Mouse (Mus musculus) right cerebral cortex, postnatal 14 days (tissue): ENCODE data around the gene Atp6v1c2.

ENCODE experiments used
- DNase-seq: peaks from one replicate; pipeline ENCODE4 v3.0.0; 2022

Atp6v1c2 gene

DNA sequence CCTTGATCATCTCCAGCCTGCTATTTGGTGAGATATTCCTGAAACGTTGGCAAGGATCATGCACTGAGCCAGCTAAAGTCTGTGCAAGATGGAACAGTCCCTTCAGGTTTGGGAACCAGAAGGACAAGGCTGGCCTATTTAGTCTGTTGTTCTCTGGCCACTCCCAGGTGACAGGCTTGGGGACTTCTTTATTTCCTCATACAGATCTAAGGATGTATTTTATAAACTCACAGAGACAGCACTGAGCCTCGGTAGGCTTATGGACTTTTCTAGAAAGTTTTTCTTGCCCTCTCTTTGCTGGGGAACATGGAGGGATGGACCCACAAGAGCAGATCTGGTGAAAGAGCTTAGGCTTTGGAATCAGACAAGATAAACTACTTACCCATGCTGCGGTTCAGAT lies at the start of gene Atp6v1c2:
TSS of gene Atp6v1c2 (minus strand) at position 101 of the 400 bp plus-strand sequence.
- DNase-seq: no peak

DNA sequence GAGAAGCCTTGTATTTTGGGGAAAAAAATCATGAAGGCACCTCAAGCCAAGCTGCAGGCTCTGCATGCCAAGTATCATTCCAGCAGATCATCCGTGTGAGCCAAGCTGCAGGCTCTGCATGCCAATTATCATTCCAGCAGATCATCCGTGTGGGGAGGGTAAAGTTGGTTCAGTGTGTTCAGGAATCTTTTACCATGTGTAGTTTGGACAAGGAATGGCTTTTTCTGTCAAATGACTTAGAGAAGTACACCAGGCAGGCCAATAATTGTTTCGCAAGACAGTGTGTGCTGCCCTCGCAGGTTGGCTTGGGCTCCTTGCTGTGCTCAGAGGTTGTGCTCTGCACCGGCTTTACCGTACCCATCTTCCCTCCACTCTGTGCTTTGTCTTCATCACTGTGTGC lies 47.4 kb upstream of the Atp6v1c2 start:
- no peak for DNase-seq

DNA sequence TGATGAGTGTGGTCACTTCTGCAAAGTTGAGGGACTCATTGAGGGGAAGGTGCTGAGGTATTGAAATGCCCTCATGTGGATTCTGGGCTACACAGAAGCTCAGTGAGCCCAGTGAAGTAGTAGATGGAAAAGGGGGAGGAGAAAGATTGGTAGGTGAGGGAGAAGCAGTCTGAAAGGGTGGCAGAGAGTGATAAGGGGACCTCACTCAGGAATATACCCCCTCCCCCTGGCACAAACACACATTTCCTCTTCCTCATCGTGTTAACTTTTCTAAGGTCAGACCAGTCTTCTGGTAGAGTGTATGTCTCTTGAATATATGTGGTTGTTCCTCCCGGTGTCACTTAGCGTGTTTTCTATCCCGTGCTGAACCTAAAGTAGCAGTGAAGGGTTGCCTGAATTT lies 46.1 kb upstream of the Atp6v1c2 start:
- DNase-seq: no peak

DNA sequence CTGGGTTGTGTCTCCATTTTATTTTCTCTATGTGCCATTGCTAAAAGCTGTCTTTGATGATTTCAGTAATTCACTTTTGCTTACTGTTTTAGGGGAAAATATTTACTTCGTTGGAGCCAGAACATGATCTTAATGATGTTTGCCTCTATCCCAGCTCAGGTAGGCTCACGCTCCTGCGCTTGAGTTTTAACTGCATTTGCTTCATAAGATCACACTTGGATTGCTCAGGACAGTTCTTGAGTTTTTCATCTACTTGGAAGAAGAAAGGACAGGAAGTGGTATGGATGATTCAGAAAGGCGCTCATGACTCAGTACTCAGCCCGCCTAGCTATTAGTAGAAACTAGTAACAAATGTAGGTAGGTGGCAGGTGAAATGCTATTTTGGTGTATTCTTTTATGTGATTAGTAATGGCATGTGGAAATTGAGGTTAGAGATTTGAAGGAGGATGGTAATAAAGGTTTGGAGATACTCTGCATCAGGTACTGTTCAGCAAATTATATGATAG lies 44.4 kb upstream of the Atp6v1c2 start:
- no peak for DNase-seq

DNA sequence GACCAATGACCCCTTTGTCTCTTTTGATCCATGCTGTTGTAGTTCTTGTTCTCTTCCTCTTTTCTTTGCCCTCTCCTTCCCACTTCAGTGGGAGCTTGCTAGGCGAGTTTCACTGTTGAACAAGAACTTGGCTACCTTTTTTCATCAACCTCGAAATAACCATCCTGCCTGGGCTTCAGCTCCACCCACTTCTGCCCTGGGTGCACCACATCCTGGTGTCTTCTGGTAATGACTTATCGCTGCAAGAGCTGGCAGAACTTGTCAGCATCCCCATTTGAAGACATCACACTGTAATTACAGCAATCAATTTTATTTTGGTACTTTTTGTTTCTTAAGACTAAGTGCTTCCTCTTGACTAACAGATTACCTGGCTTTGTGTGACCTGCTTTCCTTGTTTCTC lies 43.5 kb upstream of the Atp6v1c2 start:
- DNase-seq: no peak

DNA sequence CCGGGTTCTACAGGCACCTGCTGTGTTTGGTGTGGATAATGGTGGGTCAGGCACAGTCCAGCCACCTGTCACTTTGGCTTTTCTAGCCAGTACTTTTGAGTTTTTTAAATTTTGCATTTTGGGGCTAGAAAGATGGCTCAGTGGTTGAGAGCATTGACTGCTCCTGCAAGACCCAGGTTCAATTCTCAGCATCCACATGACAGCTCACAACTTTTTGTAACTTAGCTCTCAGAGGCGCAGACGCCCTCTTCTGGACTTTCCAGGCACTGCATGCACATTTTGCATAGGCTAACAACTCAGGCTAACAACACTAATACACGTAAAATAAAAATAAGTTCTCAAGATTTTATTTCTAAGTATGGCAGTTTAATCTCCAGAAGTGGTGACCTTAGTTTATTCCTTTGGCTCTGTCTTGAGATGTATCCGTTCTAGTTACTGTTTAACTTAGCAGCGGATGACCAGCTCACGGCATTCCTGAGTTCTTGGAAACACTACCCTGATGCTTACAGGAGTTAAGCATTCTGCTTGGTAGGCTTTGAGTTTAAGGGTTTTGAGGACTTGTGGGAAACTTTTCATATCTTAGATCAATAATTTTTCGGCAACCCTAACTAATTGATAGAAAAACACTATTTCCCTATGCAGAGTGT lies 42.6 kb upstream of the Atp6v1c2 start:
- no peak for DNase-seq

DNA sequence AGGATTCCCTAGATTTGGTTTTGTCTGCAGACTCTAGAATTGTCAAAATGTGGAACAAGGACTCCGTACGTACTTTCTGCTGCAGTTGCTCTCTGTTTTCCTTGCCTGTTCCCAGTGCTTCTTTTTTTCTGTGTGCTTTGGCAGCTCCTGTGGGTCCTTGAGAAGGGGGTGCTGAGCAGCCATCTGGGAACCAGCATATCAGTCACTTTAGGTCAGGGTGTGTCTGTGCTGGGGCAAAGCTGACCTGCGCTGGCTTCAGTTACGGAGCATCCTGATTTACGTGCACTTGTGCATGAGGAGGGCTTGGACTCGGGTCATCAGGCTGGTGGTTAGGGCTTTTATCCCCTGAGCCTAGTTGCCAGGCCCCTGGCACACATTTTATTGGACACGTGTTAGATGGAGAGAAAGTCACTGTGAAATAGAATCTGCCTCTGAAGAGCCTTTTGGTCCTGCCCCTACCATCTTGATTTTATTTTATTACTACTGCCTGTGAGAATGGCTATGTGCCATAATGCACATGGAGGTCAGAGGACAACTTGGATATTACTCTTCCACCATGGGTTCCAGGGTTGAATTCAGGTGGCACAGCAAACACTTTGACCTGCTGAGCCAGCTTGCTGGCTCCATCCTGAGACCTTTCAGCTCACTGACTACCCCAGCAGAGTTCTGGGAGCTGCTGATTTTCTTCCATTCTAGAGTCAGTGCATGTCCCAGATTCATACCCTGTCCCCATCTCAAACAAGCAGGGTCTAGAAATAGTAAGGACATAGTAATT lies 40.6 kb upstream of the Atp6v1c2 start:
- DNase-seq: no peak

DNA sequence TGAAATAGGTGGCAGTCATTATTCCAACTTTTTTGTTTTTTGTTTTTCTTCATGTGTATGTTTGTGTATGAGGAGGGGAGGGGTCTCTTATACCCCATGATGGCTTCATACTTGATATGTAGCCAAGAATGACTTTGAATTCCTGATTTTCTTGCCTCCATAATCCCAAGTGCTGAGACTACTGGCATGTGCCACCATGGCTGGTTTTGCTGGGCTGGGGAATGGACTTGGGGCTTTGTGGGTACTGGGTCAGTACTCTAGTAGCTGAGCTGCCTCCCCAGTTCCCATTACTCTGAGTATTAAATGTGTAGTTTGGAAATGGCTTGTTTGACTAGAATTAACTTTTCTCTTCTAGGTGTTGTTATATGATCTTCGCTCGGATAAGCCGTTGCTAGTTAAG lies 40.0 kb upstream of the Atp6v1c2 start:
- no peak for DNase-seq

DNA sequence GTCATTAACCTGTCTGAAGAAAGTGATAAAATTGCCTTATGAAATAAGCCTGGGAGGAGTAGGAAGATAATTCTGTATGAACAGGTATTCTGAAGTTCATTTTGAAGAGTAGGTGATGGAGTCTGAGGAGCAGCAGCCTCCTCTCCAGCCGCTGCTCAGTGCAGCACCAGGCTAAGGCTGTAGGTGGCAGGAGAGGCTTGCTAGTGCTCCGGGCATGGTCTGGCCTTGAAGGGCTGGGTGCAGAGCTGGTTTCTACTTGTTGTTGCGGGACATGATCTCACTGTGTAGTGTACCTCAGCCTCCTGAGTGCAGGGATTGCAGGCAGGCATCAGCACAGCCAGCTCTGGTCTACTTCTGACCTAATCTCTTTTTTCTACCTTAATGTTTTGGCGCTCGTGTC lies 37.8 kb upstream of the Atp6v1c2 start:
- peak; percentile 67 for DNase-seq

DNA sequence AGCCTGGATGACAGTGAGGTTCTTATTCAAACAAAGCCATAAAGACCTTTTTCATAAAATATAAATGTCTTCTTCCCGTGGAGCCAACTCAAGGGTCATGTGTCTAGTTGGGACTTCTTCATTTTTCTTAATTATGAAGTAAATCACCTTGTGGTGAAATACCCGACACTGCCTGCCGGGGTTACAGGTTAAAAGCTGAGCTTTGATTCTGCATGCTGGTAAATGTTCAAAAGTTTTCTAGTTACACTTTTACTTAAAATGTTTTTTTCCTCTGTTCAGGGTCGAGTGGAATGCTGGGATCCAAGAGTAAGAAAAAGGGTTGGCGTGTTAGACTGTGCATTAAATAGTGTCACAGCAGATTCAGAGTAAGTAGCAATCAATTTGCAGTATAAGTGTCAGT lies 33.2 kb upstream of the Atp6v1c2 start:
- DNase-seq: no peak

DNA sequence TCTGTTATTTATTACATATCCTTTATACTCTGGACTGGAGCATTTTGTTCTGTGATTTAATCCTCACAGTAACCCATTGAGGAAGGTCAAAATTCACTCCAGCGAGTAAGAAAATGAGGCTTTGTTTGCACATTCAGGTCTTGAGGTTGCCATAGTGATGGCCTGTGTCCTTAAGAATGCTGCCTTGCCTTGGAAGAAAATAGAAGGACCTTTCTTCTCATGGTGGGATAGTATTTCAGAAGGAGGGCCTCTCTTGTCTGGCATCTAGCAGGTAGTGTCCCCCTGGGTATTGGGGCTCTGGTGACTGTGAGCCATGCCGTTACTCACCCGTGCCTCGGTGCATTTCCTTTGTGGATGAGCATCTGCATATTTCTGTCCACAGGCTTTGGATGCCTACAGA lies 31.5 kb upstream of the Atp6v1c2 start:
- no peak for DNase-seq

DNA sequence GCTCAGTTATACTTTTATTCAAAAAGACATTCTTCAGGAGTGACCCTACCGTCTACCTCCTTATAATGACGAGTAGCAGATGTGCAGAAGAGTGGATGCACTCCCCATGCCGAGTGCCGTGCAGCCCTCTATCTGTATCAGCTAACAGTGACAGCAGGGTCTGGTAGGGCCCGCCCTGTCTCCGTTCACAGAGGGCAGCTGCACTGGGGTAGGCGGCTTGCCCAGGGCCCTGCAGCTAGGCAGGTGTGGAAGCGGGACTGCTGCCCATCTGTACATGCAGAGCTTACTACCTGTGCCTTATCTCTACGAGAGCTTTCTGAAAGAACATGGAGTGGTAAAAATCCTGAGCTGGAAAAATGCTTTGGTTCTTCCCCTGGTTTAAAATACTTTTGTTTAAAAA lies 30.9 kb upstream of the Atp6v1c2 start:
- no peak for DNase-seq

DNA sequence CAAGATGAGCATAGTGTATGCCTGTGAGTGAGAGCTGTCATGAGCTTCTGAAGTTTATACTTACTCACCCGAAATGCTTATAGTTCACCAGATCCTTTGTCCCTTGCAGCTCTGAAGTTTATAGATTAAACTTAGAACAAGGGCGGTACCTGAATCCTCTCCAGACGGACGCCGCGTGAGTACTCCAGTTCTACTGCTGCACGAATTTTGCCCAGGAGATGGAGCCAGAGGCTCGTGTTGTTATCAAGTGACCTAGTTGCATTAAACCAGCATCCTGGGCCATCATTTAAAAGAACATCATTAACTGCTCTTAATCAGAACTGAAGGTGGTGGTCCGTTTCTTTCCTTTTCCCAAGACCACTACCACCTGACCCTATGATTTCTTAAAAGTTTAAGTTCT lies 29.8 kb upstream of the Atp6v1c2 start:
- DNase-seq: peak; percentile 40

DNA sequence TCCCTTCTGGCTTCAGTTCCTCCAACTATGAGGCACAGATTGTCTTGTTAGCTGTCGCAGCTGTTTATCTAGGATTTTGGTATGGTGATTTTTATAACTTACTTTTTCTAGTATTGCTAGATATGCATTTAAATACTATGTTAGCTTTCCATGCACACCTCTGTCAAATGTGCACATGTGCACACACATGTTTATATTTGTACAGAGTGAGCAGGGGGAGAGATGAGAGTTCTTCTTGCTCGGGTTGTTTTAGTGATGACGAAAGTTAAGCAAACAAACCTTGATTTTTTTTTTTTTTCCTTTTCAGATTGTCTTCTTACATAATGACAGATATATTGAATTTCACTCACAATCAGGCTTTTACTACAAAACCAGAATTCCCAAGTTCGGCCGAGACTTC lies 28.6 kb upstream of the Atp6v1c2 start:
- DNase-seq: no peak

DNA sequence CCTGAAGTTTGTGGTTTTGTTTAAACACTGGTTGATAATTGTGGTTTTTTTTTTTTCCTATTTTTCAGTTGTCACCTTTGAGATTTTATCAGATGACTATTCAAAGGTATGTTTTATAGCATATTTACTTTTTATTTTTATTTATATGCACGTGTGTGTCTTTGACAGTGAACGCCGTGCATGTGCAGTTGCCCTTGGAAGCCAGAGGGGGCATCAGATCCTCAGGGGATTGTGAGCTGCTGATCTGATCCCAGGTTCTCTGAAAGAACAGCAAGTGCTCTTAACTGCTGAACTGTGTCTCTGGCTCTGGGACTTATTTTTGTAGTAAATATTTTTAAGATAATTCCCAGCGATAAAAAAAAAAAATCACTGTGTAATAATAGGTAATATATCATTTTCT lies 27.7 kb upstream of the Atp6v1c2 start:
- DNase-seq: no peak

DNA sequence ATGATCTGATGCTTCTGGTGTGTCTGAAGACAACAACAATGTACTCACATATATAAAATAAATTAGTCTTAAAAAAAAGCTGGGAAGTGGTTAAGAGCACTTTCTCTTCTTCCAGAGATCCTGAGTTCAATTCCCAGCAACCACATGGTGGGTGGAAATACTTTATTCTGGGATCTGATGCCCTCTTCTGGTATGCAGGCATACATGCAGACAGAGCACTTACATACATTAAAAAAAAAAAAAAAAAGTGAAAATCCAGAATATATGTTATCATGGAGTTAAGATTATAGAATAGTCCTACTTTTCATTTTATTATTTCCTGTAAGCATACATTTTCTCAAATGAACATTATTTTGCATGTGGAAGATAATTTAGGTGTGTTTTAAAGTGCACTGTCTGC lies 20.9 kb upstream of the Atp6v1c2 start:
- no peak for DNase-seq

DNA sequence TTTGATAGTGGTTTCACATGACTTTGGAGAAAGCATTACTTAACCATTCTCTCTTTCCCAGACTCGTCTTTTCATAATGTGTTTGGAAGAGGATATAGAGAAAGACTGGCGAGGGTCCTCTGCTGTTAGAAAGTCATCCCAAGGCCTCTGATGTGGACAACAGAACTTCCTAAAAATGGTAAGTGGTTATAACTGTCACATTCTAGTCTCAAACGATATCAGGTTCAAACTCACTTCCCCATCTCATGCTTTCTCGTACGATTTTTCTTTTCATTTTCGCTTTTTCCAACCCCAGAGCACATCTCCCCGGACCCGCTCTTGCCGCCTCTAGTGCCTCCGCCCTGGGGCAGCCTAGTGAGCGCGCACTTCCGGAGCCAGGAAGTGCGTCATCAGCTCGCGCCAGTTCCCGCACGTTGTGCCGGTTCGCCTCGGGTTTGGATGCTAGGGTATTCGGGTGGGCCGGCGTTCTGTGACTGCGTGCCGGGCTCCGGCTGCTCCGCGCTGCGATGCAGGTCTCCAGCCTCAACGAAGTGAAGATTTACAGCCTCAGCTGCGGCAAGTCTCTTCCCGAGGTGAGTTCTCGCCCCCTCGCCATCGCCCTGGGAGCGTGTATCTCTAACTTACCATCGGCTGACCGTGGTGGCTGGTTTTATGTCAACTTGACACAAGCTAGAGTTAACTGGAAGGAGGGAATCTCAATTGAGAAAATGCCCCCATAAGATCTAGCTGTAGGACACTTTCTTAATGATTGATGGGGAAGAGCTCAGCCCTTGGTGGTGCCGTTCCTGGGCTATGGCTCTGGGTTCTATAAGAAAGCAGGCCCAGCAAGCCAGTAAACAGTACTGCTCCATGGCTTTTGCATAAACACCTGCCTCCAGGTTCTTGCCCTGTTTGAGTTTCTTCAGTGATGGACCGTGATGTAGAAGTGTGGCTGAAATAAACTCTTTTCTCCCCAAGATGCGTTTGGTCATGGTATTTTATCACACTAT lies 19.2 kb upstream of the Atp6v1c2 start, which contains the start of gene Nol10:
TSS of gene Nol10 (plus strand) at position 411 of the 989 bp plus-strand sequence.
- peak; percentile 91 for DNase-seq

DNA sequence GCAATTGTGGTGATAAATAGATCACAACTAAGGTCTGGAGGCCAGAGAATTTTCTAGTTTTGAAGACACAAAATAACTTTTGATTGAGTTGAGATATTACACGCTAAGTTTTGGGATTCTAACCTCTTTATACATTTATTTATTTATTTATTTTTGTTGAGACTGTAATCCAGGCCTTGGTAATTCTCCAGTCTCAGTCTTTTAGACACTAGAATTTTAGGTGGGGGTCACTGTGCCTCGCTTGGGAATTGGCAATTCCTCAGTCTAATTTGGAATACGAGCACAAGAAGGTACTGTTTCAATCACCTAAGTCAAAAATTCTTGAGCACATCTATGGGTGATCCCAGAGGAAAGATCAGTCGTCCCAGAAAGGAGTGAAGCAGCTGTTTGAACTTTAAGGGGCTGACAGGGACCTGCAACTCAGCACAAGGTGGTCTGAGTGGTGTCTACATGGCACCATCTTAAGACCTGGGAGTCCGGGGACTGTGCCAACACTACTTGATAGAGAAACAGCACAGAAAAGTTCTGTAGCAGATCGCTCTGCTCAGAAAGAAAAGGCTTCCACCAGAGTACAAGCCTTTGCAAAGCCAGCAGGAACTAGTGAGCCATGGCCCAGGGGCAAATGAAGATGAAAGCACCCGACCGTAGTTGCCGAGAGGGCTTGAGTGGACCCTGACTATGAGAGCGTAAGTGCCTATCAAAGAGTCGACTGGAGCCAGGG lies 18.3 kb upstream of the Atp6v1c2 start:
- no peak for DNase-seq

DNA sequence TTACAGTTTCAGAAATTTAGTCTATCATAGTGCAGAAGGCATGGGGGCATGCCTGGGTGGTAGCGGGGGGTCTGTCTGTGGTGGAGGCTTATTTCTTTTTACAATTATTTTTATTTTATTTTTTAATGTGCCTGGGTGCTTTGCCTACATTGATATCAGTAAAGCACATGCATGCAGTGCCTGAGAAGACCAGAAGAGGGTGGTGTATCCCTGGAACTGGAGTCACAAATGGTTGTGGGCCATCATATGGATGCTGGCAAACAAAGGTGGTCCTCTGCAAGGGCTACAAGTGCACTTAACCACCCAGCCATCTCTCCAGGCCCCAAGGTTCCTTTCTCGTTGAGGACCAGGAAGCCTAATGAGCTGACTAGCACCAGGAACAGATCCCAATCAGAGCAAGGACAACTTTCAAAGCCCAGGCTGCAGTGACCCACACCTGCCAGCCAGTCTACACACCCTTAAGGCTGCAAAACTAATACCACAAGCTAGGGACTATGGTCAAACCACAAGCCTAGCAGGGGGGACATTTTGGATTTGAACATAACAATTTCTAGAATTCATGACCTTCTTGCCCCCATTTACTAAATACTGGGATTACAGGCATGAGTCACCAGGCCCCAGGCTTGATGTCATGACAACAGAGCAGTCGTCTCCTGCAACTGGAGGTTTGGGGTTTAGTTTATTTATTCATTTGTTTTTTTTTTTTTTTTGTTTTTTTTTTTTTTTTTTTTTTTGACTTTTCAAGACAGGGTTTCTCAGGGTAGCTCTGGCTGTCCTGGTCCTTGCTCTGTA lies 10.2 kb upstream of the Atp6v1c2 start:
- DNase-seq: no peak

DNA sequence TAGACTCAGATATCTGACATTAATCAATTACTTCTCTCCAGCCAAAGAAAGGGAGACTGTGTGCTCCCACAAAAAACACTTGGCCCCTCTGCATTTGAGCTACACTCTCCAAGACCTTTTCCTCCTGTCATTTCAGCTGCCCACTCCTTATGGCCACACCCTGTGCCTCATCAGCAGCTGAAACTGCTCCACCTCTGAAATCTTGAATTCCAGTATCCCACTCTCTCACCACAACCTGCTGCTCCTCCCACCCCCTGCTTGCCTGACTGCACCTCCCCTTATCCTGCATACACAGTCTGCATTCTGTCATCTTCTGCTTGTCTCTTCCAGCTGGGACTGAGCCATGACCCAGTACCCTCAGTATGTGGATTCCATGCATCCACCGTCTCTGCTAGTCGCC lies 9.2 kb upstream of the Atp6v1c2 start:
- DNase-seq: no peak

DNA sequence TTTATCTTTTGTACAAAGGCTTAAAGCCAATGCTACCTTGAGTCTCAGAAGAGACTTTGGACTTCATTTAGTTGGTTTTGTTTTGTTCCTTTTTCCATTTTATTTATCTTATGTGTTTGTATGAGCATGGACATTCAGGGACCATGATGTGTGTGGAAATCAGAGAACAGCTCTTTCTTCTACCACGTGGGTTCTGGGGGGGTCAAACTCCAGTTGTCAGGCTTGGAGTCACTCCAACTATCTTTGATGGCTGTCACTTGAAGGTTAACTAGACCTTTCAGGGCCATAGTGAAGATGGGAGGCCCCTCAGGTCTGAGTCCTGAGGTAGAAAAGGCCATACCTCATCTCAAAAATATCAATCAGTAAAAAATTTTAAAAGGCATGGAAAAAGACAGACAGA lies 4.3 kb upstream of the Atp6v1c2 start:
- no peak for DNase-seq
